Mouse (Mus musculus): ENCODE data around the gene Tpcn2. TPM values are rescaled to one million over a fixed set of nuclear protein-coding genes. Genes with fewer than 3 reads are reported as not detected.

Gene Tpcn2
- total and polyA plus RNA-seq, 3 experiments: 3.7 to 7.3 (median 7.2) TPM

DNA sequence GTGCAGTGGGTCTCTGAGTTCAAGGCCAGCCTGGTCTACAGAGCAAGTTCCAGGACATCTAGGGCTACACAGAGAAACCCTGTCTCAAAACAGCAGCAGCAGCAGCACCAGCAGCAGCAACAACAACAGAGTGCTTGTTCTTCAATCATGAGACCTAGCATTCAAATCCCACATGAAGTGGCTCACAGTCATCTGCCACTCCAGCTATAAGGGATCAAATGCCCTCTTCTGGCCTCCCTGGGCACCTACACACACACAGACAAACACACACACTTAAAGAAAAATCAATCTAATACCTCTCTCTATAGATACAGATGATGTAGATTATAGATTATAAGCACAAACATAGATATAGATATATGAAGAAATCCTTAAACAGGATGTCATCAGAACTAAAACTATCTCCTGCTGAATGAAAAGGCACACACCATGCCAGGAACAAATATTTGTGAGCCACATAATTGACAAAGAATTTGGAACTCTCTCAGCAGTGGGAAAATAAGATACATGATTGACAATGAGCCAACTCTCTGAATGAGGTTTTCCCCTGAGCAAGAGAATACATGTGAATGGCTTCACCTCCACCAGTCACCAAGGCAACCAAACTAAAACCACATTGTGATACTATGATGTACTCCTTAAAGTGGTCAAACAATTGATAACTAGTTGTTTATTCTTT is 137.4 kb downstream of the Tpcn2 start:
- Histone ChIP-seq H3K9ac (ENCODE audit: insufficient read depth, low read depth) (no peak overlapping the region), H3K4me2 (ENCODE audit: insufficient read depth, low read depth, poor library complexity, severe bottlenecking) (no peak overlapping the region), H3K9me3 (replicated peaks; ENCODE audit: low read length) (peaks cover 6% of the 10 kb centered on the region), H3K4me1 (ENCODE audit: control insufficient read depth in 1 of 2, insufficient read depth in 2 of 2) (no peaks in the 10 kb centered on the region), H3K27ac (ENCODE audit: insufficient read depth, low read depth) (no peak overlapping the region), H3K79me2 (replicated peaks; ENCODE audit: control insufficient read depth, extremely low read depth, insufficient read depth, poor library complexity, severe bottlenecking) (no peaks in the 10 kb centered on the region), H3K4me3 (replicated peaks in 1 of 3; ENCODE audit: low read depth in 2 of 3, low read length in 2 of 3, poor library complexity in 1 of 3) (no peak overlapping the region), H3K27me3 (replicated peaks) (peaks cover 81% of the 10 kb centered on the region), H3K36me3 (replicated peaks in 1 of 2; ENCODE audit: control insufficient read depth in 1 of 2, insufficient read depth in 1 of 2, low read length in 1 of 2) (no peaks in the 10 kb centered on the region)
- in situ Hi-C loops (cut with MboI; ENCODE audit: low pct_ligation_motif_present, low pct_unique_long_range_greater_than_20kb, low sequenced_read_pairs) (no loop called here), dilution Hi-C loops (cut with MboI; ENCODE audit: extremely low pct_ligation_motif_present, extremely low pct_unique_long_range_greater_than_20kb, low sequenced_read_pairs) (no loop called here)
- no peak for DNase-seq (ENCODE audit: extremely low read depth)
- TF ChIP-seq RAD21 (IDR thresholded peaks at IDR 0.05; ENCODE audit: low read depth, low read length): peak; percentile 10
- TF ChIP-seq SMC3 (IDR thresholded peaks at IDR 0.05; ENCODE audit: low read depth, low read length): peak; percentile 33; the same call in 1 of the 2 replicates
- peak in 1 of 2 experiments; percentile 37; a peak in 2 of 4 replicates for TF ChIP-seq CTCF (conservative IDR thresholded peaks at IDR 0.05 in 1 of 2, IDR thresholded peaks at IDR 0.05 in 1 of 2; ENCODE audit: low read depth in 2 of 2, low read length in 2 of 2)
- no peak for TF ChIP-seq MAX (IDR thresholded peaks at IDR 0.05; ENCODE audit: low read length)

DNA sequence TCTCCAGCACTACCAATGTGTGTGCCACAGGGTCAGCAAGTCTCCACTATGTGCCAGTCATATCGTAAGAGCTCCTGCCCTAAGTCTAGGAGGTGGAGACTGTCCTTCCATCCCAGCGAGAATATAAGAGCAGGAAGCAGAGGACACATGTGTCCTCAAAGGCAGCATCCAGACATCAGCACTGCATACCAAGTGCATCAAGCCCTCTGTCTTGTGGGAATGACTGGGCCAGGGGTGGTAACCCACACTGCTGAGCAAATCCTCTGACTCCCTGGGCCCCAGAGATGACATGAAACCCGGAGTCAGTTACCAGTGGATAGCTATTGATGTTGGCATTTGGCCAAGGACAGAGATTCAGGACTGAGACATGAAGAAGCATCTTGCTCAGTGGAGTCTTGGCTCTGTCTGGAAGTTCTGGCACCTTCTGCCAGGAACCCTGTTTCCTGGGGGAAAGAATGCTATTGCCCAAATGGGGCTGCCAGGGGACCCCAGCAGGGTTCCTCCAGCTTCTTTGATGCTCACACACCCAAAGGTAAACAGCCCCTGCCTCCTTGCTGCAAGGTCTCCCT is 140.2 kb downstream of the Tpcn2 start:
- dilution Hi-C loops (cut with MboI; ENCODE audit: extremely low pct_ligation_motif_present, extremely low pct_unique_long_range_greater_than_20kb, low sequenced_read_pairs): no loop called here
- TF ChIP-seq RAD21 (IDR thresholded peaks at IDR 0.05; ENCODE audit: low read depth, low read length) (no peak), MAX (IDR thresholded peaks at IDR 0.05; ENCODE audit: low read length) (no peak), SIN3A (IDR thresholded peaks at IDR 0.05; ENCODE audit: low read length) (no peak), EP300 (IDR thresholded peaks at IDR 0.05; ENCODE audit: low read length) (no peak), SMC3 (IDR thresholded peaks at IDR 0.05; ENCODE audit: low read depth, low read length) (no peak), TCF12 (IDR thresholded peaks at IDR 0.05; ENCODE audit: low read depth, low read length) (no peak), CTCF (conservative IDR thresholded peaks at IDR 0.05 in 1 of 2, IDR thresholded peaks at IDR 0.05 in 1 of 2; ENCODE audit: low read depth in 2 of 2, low read length in 2 of 2) (no peak), E2F4 (IDR thresholded peaks at IDR 0.05; ENCODE audit: insufficient replicate concordance, low read depth, low read length) (no peak), ETS1 (conservative IDR thresholded peaks at IDR 0.05; ENCODE audit: low read depth, low read length) (no peak), KAT2A (IDR thresholded peaks at IDR 0.05; ENCODE audit: insufficient replicate concordance, low read length) (no peak), MXI1 (IDR thresholded peaks at IDR 0.05; ENCODE audit: low read depth, low read length) (no peak), CHD1 (IDR thresholded peaks at IDR 0.05; ENCODE audit: low read depth, low read length) (no peak), JUN (IDR thresholded peaks at IDR 0.05; ENCODE audit: insufficient read depth, low read depth, low read length) (no peak), MAFK (IDR thresholded peaks at IDR 0.05; ENCODE audit: insufficient replicate concordance, low read length) (no peak), MEF2A (IDR thresholded peaks at IDR 0.05; ENCODE audit: borderline replicate concordance, low read depth, low read length) (no peak), JUND (conservative IDR thresholded peaks at IDR 0.05; ENCODE audit: low read depth, low read length) (no peak), IRF4 (IDR thresholded peaks at IDR 0.05; ENCODE audit: low read depth, low read length) (no peak)
- Histone ChIP-seq H3K4me2 (ENCODE audit: insufficient read depth, low read depth, poor library complexity, severe bottlenecking) (no peak overlapping the region), H3K9ac (ENCODE audit: insufficient read depth, low read depth) (no peak overlapping the region), H3K27me3 (replicated peaks) (peaks cover 80% of the 10 kb centered on the region), H3K9me3 (replicated peaks; ENCODE audit: low read length) (peaks cover 23% of the 10 kb centered on the region), H3K79me2 (replicated peaks; ENCODE audit: control insufficient read depth, extremely low read depth, insufficient read depth, poor library complexity, severe bottlenecking) (no peaks in the 10 kb centered on the region), H3K36me3 (replicated peaks in 1 of 2; ENCODE audit: control insufficient read depth in 1 of 2, insufficient read depth in 1 of 2, low read length in 1 of 2) (no peaks in the 10 kb centered on the region), H3K4me1 (ENCODE audit: control insufficient read depth in 1 of 2, insufficient read depth in 2 of 2) (no peaks in the 10 kb centered on the region), H3K4me3 (replicated peaks in 1 of 3; ENCODE audit: low read depth in 2 of 3, low read length in 2 of 3, poor library complexity in 1 of 3) (no peak overlapping the region), H3K27ac (ENCODE audit: insufficient read depth, low read depth) (no peak overlapping the region)
- DNase-seq (ENCODE audit: extremely low read depth): no peak
- in situ Hi-C loops (cut with MboI; ENCODE audit: low pct_ligation_motif_present, low pct_unique_long_range_greater_than_20kb, low sequenced_read_pairs): no loop called here

Data from CH12.LX (cell line).